ENCODE assay signal across 14 mouse cellular contexts in the genomic region with DNA sequence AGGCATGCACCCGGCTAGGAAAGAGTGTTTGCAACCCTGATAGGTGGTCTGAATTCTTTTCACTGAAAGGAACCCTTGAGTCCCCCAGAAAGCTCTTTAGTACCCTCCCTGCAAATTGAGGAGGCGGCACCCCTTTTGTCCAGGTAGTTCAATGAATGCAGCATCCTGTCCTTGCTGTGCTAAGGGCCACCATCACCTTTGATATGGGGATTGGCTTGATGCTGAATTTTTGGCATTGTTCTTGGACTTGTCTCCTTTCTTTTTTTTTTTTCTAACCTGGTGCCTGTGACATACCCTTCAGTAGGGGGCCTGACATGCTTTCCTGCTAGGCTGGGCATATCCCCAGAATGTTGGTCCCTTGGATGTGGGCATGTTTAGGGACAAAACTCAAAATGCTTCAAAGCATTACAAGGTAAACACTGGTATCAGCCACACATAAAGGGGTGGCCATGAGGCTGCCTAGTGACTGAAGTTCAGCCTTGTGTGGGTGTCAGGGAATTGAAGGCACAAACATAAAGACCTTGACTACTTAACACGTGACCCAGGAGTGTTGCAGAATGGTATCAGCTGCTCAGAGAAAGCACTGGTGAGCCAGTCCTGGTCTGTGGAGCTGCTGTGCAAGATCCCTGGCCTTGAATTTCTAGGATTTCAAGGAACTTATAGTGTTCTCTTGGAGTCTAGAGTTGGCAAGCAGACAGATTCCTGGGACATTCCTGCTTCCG.
"Had no signal": no experiment of that assay in that cellular context is flagged by ENCODE, and none has a peak within 500 bp of the region (broad histone marks: within the 10 kb centered on the region; RNA-seq: fewer than 3 reads in every experiment).

No protein-coding gene starts in this region.

- H3K9ac ChIP-seq: limb, embryonic 15.5 days; liver, embryonic 12.5 days; lung, embryonic 15.5 days; midbrain, embryonic 15.5 days; neural tube, embryonic 12.5 days; stomach, embryonic 15.5 days had no signal

- ATAC-seq: liver, embryonic 12.5 days; midbrain, embryonic 15.5 days had no signal

- H3K4me1 ChIP-seq: limb, embryonic 15.5 days; liver, embryonic 12.5 days; lung, embryonic 15.5 days; midbrain, embryonic 10.5 days; midbrain, embryonic 15.5 days; neural tube, embryonic 12.5 days; stomach, embryonic 15.5 days had no signal

- H3K27ac ChIP-seq: left cerebral cortex, adult 2 months; limb, embryonic 15.5 days; liver, embryonic 12.5 days; lung, embryonic 15.5 days; midbrain, embryonic 10.5 days; midbrain, embryonic 15.5 days; neural tube, embryonic 12.5 days; stomach, embryonic 15.5 days had no signal

- H3K4me2 ChIP-seq: limb, embryonic 15.5 days; liver, embryonic 12.5 days; lung, embryonic 15.5 days; midbrain, embryonic 15.5 days; neural tube, embryonic 12.5 days; stomach, embryonic 15.5 days had no signal

- H3K9me3 ChIP-seq: limb, embryonic 15.5 days; liver, embryonic 12.5 days; lung, embryonic 15.5 days; midbrain, embryonic 15.5 days; neural tube, embryonic 12.5 days; stomach, embryonic 15.5 days had no signal

- H3K27me3 ChIP-seq: limb, embryonic 15.5 days; liver, embryonic 12.5 days; lung, embryonic 15.5 days; midbrain, embryonic 15.5 days; stomach, embryonic 15.5 days had no signal

- H3K4me3 ChIP-seq: left cerebral cortex, adult 2 months; limb, embryonic 15.5 days; liver, embryonic 12.5 days; lung, embryonic 15.5 days; midbrain, embryonic 10.5 days; midbrain, embryonic 15.5 days; neural tube, embryonic 12.5 days; stomach, embryonic 15.5 days had no signal

- DNase-seq: kidney, adult 8-10 months; kidney, postnatal 25 days; lung, postnatal 36 days; right cerebral cortex, postnatal 14 days; thymus, adult 2 months; thymus, postnatal 25 days had no signal

- H3K36me3 ChIP-seq: limb, embryonic 15.5 days; liver, embryonic 12.5 days; lung, embryonic 15.5 days; midbrain, embryonic 10.5 days; midbrain, embryonic 15.5 days; neural tube, embryonic 12.5 days; stomach, embryonic 15.5 days had no signal
